Mouse (Mus musculus) small intestine, adult 2 months (tissue): ENCODE data around the gene Ezh1. TPM values are rescaled to one million over a fixed set of nuclear protein-coding genes. Genes with fewer than 3 reads are reported as not detected.
A peak's percentile ranks its signal among the peaks of the same experiment; 100 is the strongest.

Experiments
- H3K27ac ChIP-seq: fragments of 200-500 bp; 2 replicates; pipeline ENCODE4 v1.5.1; 2012; ENCODE audit warnings: low read depth, low read length, control low read depth, inconsistent platforms; ENCODE audit not compliant: insufficient read depth
- H3K27me3 ChIP-seq: fragments of 200-500 bp; 2 replicates; pipeline ENCODE4 v1.6.1; 2012; ENCODE audit warnings: mild to moderate bottlenecking, moderate library complexity, low read length, inconsistent platforms; ENCODE audit not compliant: control insufficient read depth, insufficient read depth
- H3K36me3 ChIP-seq: fragments of 200-500 bp; 2 replicates; pipeline ENCODE4 v1.6.1; 2012; ENCODE audit warnings: mild to moderate bottlenecking, low read length, control low read depth, inconsistent platforms; ENCODE audit not compliant: control insufficient read depth, insufficient read depth
- H3K4me1 ChIP-seq: fragments of 200-500 bp; 2 replicates; pipeline ENCODE4 v1.6.1; 2012; ENCODE audit warnings: low read length, inconsistent platforms, mixed read lengths; ENCODE audit not compliant: control insufficient read depth, insufficient read depth, insufficient read length
- H3K4me3 ChIP-seq: fragments of 200-500 bp; 2 replicates; pipeline ENCODE4 v1.5.1; 2012; ENCODE audit warnings: low read depth, mild to moderate bottlenecking, control low read depth, inconsistent platforms, low read length, moderate library complexity
- CTCF ChIP-seq: fragments of 200-500 bp; IDR thresholded peaks from 2 replicates; pipeline ENCODE4 v1.5.1; 2012; ENCODE audit warnings: low read depth, mild to moderate bottlenecking, control low read depth, inconsistent platforms, low read length, moderate library complexity, mixed read lengths; ENCODE audit not compliant: insufficient replicate concordance, insufficient read length; ENCODE audit errors: extremely low read depth
- POLR2A ChIP-seq: fragments of 200-500 bp; IDR thresholded peaks from 2 replicates; pipeline ENCODE4 v1.6.1; 2012; ENCODE audit warnings: low read depth, mild to moderate bottlenecking, control low read depth, inconsistent platforms, low read length, moderate library complexity
- WGBS: fragments of 180-500 bp; shearing (Covaris S2); methylation state at CpG from one replicate; pipeline ENCODE4 v1.1.7; 2018; 5-methylcytosine and 5-hydroxymethylcytosine counted together
- polyA plus RNA-seq: library from polyadenylated mRNA; depleted of rRNA; stranded (reverse); fragments of >200 nt; gene quantifications from 2 replicates; pipeline ENCODE4 v1.2.3, GENCODE M21; 2012

Ezh1 gene
- polyA plus RNA-seq, 1 experiment = 20.0 TPM

- H3K4me1 ChIP-seq = peaks cover 17% of the 10 kb centered on the region
- 63% methylated on average over 32 of the region's 32 CpGs for WGBS
- H3K4me3 ChIP-seq = no peak overlapping the region
- peaks cover 4% of the 10 kb centered on the region; the same call in 1 of the 2 replicates for H3K36me3 ChIP-seq
- H3K27ac ChIP-seq = no peak overlapping the region
- no peak for TF ChIP-seq CTCF
- no peak for TF ChIP-seq POLR2A
- H3K27me3 ChIP-seq = peaks cover 13% of the 10 kb centered on the region
Observed at GRCm38 (mm10) chr11:101263138-101263988, 37.1 kb upstream of the Ezh1 start.

- peak overlapping the region; percentile 17 for H3K4me3 ChIP-seq
Observed at GRCm38 (mm10) chr11:101262272-101262967, 36.2 kb upstream of the Ezh1 start.

GRCm38 (mm10) chr11:101260826-101261380 is 34.6 kb upstream of the Ezh1 start:
- Histone ChIP-seq H3K4me1 (peaks cover 17% of the 10 kb centered on the region), H3K4me3 (peak overlapping the region; percentile 68), H3K36me3 (peaks cover 11% of the 10 kb centered on the region), H3K27ac (no peak overlapping the region), H3K27me3 (peaks cover 13% of the 10 kb centered on the region)
- under 1% methylated on average over 30 of the region's 30 CpGs for WGBS
- TF ChIP-seq CTCF (no peak), POLR2A (no peak)

More at GRCm38 (mm10) chr11:101262272-101262967, 36.2 kb upstream of the Ezh1 start:
- Histone ChIP-seq H3K27ac (no peak overlapping the region), H3K4me1 (peaks cover 17% of the 10 kb centered on the region), H3K36me3 (peaks cover 7% of the 10 kb centered on the region), H3K27me3 (peaks cover 13% of the 10 kb centered on the region)
- 10% methylated on average over 24 of the region's 24 CpGs for WGBS
- TF ChIP-seq CTCF (no peak), POLR2A (no peak)

DNA sequence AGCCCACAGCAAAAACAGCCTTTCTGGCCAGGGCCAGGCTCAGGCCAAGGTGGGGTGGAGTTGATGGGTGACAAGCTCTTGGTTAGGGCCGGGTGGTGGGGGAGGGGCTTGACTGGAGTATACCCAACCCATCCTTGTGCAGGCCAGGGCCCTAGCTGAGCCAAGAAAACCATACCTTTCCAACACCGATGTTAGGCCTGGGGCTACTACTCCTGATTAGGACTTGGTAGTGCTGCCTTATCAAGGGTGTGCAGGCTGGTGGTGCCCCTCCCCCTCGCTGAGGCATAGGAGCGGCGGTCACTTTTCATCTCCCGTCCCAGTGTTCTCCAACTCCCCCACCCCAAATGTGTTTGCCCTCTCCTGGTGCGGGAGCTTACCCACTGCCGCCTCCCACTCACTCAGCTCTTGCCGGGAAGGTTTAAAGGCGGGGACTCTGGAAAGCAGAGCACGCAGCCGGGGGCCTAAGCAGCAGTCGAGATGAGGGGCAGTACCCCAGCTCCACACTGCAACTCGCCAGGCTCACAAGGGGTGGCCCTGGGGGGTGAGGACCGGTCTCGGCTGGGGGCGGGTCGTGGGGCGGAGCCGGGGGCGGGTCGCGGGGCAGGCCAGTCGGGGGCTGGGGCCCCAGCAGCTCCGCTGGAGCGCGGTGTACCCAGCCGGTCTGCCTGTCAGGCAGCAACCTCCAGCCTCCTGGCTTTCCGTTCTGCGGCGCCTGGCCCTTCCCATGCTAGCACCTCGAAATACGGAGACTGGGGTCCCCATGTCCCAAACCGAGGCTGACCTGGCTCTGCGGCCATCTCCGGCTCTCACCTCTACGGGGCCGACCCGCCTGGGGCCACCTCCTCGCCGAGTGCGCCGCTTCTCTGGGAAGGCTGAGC is 33.9 kb upstream of the Ezh1 start, which contains the start of gene Wnk4:
TSS of gene Wnk4 (plus strand) at position 620 of the 878 bp plus-strand sequence.
- WGBS = under 1% methylated on average over 43 of the region's 43 CpGs
- Histone ChIP-seq H3K4me3 (peak within 1 kb of the TSS; percentile 68), H3K36me3 (peaks cover 11% of the 10 kb centered on the region), H3K4me1 (peaks cover 17% of the 10 kb centered on the region), H3K27ac (peak within 1 kb of the TSS; percentile 15), H3K27me3 (peaks cover 13% of the 10 kb centered on the region)
- TF ChIP-seq CTCF (no peak), POLR2A (peak; percentile 45; the same call in 1 of the 2 replicates)

GRCm38 (mm10) chr11:101259261-101259712 is 33.0 kb upstream of the Ezh1 start:
- Histone ChIP-seq H3K27me3 (peaks cover 13% of the 10 kb centered on the region), H3K27ac (peak overlapping the region; percentile 15; the same call in 1 of the 2 replicates), H3K4me1 (peaks cover 17% of the 10 kb centered on the region), H3K36me3 (peaks cover 11% of the 10 kb centered on the region), H3K4me3 (no peak overlapping the region)
- WGBS = 19% methylated on average over 6 of the region's 6 CpGs
- TF ChIP-seq CTCF = no peak
- TF ChIP-seq POLR2A = no peak

DNA sequence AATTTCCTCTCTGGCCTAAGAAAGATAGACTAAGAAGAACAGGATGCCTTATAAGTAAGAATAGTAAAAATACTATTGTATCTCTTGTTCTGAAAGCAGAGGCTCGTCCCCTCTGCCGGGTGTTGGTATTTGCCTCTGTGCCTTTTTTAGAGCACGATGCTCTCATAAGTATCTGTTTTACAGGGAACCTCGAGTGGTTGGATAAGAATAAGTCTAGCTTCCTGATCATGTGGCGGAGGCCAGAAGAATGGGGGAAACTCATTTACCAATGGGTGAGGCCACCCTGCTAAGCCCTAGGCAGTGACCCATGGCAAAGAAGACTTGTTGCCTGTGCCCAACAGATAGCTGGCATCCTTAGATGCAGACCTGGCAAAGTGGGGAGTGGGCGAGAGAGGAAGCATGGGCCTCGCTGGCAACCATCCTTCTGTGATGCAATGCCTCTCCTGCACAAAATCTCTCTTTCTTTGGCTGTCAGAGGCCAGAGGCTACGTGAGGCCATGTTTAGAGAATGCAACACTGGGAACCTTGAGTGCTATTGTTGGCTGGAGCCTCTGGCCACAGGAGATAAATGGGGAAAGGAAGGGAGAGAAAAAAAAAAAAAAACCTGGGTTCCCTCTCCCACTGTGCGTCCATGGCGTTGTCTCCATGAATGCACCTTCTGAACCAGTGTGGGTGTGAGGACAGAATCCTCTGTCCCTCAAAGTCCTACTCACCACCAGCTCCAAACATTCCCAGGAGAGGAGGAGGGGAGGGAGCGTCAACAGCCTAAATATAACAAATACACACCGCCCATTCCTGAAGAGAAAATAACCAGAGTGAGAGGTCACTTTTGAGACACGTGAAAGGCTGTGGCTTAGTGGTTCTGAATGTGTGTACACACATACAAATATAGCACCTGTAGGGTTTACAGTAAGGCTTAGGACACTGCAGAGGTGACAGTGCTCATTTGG is 29.8 kb upstream of the Ezh1 start:
- Histone ChIP-seq H3K4me1 (peaks cover 13% of the 10 kb centered on the region), H3K27me3 (no peaks in the 10 kb centered on the region), H3K36me3 (peaks cover 11% of the 10 kb centered on the region), H3K27ac (no peak overlapping the region), H3K4me3 (no peak overlapping the region)
- 90% methylated on average over 13 of the region's 13 CpGs for WGBS
- TF ChIP-seq POLR2A (no peak), CTCF (no peak)
